Mouse (Mus musculus) left cerebral cortex, adult 8-10 months (tissue): ENCODE results near the gene Rab36. TPM values are rescaled to one million over a fixed set of nuclear protein-coding genes. Genes with fewer than 3 reads are reported as not detected.
A peak's percentile ranks its signal among the peaks of the same experiment; 100 is the strongest.

Experiments
- DNase-seq, 2 experiments: peaks; one replicate each; pipeline ENCODE4 v3.0.0; 2022; ENCODE audit warnings: low spot score in 2 of 2
- total RNA-seq, 4 experiments: library from RNA; stranded (reverse); gene quantifications; 2 replicates each; pipeline ENCODE4 v1.2.4; 2022

Rab36 gene
- total RNA-seq, 4 experiments from 2014 or later = 27.0 to 33.4 (median 28.7) TPM

GRCm38 (mm10) chr10:75068624-75069328 is 31.9 kb downstream of the Rab36 start:
- DNase-seq = no peak

- DNase-seq = no peak
Observed at GRCm38 (mm10) chr10:75070281-75070976, 33.6 kb downstream of the Rab36 start.

GRCm38 (mm10) chr10:75075665-75076064 is 38.8 kb downstream of the Rab36 start:
- no peak for DNase-seq

GRCm38 (mm10) chr10:75078174-75079128 is 41.6 kb downstream of the Rab36 start:
- no peak for DNase-seq

- no peak for DNase-seq
Observed at GRCm38 (mm10) chr10:75085330-75085729, 48.5 kb downstream of the Rab36 start.

GRCm38 (mm10) chr10:75088471-75088870 is 51.6 kb downstream of the Rab36 start:
- DNase-seq = no peak

- DNase-seq = no peak
Observed at GRCm38 (mm10) chr10:75091478-75092152, 54.8 kb downstream of the Rab36 start.

GRCm38 (mm10) chr10:75093252-75093987 is 56.6 kb downstream of the Rab36 start:
- no peak for DNase-seq

GRCm38 (mm10) chr10:75094338-75094737 is 57.5 kb downstream of the Rab36 start:
- DNase-seq = no peak

- no peak for DNase-seq
Observed at GRCm38 (mm10) chr10:75095216-75095615, 58.4 kb downstream of the Rab36 start.

- DNase-seq = no peak
Observed at GRCm38 (mm10) chr10:75098446-75099183, 61.8 kb downstream of the Rab36 start.

GRCm38 (mm10) chr10:75100298-75100697 is 63.4 kb downstream of the Rab36 start:
- DNase-seq = peak in 1 of 2 experiments; percentile 63

- DNase-seq = no peak
Observed at GRCm38 (mm10) chr10:75103502-75103901, 66.6 kb downstream of the Rab36 start.

Other genes with a start within 250 kb of the Rab36 start
- 100 to 1,000 TPM in 2 of 4 experiments, 10 to 100 TPM in 2; 93.3 to 104 (median 99.6) TPM for gene Gnaz, start 69.9 kb upstream of the Rab36 start, total RNA-seq
- gene Rsph14, start 4.5 kb upstream of the Rab36 start, total RNA-seq = under 1 TPM; 0.41 to 0.88 (median 0.65) TPM
- gene Bcr, start 23.5 kb downstream of the Rab36 start, total RNA-seq = 100 to 1,000 TPM; 114 to 143 (median 128) TPM
- 10 to 100 TPM; 42.5 to 47.8 (median 44.0) TPM for gene Specc1l, start 175.0 kb downstream of the Rab36 start, total RNA-seq